Mouse (Mus musculus) B cell, adult 2 months (primary cell): ENCODE data around the gene Cstf1.

Experiments
- DNase-seq, 2 experiments: peaks; one replicate each; pipeline ENCODE4 v3.0.0; 2022

Cstf1 gene

GRCm38 (mm10) chr2:172376999-172377515, 6.6 kb downstream of the Cstf1 start:
- DNase-seq: no peak

DNA sequence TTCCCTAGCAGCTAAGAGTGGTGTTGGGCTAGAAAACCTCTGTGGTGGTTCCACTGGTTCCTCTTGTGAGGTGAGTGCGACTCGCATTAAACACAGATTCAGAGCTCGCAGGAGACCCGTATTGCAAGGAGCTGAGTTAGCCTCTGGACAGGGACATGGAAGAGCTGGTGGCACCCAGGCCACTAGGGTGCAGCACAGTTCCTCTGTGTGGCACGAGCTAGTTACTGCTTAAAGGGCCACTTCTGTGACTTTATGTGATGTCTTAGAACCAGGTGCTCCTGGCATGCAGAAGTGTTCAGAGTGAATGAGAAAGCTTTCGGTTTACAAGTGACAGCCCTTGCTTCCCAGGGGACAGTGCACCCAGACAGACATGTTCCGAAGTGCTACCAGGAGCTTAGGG, 7.9 kb downstream of the Cstf1 start:
- DNase-seq: peak; percentile 82

DNA sequence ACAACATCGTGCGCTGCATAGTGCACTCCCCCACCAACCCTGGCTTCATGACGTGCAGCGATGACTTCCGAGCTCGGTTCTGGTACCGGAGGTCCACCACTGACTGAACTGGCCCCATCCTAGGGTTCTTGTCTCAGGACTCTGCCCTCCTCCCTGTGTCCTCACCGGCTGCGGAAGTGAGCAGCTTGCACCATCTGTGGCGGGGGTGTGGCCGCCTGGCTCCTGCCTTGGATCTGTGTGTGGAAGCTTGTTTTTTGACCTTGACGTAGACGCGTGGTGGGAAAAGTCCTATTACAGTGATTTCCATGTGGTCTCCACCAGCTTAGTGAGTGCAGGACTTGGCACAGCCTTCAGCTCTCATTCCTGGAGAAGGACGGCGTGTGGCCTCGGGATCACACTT, 10.0 kb downstream of the Cstf1 start:
- DNase-seq: no peak

- no peak for DNase-seq
These were observed 10.9 kb downstream of the Cstf1 start for GRCm38 (mm10) chr2:172381341-172381740.

DNA sequence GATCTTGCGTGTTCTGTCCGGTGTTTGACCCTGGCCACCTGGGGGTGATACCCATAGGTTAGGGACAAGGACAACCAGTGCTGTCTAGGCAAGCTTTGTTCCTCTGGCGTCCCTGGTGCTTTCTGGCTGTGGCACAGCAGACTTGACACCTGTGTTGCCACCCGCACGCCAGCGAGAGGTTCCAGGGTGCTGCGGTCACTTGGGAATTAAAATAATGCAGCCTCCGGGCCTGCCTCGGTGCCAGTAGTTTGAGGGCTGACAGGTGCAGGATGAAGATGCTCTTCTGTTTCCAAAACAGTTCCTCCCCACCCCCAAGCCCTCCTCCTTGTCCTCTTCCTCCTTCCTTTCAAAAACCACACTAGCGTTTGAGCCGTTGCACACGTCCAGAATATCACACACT, 11.4 kb downstream of the Cstf1 start:
- DNase-seq: peak; percentile 22 to 23

GRCm38 (mm10) chr2:172384715-172385114, 14.2 kb downstream of the Cstf1 start:
- no peak for DNase-seq

DNA sequence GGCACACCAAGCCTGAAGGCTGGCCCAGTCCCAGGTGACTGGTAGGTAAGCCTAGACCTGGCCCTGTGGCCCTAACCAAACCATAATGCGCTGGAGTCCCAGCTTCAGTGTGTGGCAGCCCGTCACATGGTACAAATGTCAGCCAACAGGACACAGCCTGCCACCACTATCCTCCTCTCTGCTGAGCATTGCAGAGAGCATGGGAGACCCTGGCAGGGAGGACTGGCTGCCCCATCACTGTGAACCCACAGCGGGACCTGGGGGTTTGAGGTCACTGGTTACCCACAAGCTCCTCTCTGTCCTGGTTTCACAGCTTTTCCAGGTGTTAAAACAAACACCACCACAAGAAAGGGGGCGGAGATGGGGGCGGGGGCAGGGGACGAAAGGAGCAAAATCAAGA, 19.9 kb downstream of the Cstf1 start:
- DNase-seq: no peak

- no peak for DNase-seq
These were observed 21.6 kb downstream of the Cstf1 start for GRCm38 (mm10) chr2:172392041-172392521.

DNA sequence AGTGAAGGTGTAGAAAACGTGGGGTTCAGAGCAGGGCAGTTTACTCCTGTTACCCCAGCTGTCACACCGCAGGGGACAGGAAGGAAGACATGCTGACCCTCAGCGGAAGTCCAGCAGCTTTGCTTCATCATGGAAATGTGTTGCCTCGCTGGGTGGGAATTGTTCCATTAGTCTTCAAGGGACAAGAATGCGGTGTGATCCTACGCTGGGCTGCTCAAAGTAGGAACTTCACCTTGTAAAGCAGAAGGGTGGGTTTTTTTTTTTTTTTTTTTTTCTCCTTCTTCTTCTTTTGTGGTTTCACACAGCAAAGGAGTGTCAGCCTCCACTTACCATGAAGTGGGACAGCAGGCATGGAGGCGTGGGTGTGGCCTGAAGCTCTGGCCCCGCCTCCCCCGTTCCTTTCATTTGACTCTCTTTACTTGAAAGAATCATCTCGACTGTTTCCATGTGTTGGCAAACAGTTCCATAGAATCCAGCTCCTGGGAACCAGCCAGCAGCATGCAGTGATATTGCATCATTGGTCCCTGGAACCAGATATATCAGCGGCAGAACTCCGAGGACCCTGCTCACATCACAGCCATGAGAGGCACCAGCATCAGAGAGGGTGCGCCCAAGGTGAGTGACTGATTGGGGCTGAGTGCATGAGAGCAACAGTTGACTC, 23.0 kb downstream of the Cstf1 start, which contains the start of gene Cass4:
TSS of gene Cass4 (plus strand) at position 404 of the 661 bp plus-strand sequence.
- DNase-seq: peak; percentile 80 to 83

GRCm38 (mm10) chr2:172394052-172394392, 23.5 kb downstream of the Cstf1 start:
- no peak for DNase-seq

DNA sequence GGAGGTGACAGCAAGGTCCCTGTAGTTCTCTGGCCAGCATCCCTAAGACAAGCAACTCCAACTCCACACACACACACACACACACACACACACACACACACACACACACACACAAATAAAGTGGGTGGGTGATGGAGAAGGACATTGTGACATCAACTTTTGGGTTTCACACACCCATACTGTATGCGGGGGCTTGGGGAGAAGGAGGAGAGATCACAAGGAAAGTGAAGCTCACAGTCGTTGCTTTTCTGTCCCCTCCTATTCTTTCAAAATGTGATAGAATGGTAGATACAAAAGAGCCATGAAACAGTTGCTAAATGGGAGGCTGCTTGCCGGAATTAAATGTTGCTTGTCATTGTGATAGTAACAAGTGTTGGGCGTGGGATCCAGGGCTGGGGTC, 24.2 kb downstream of the Cstf1 start:
- DNase-seq: no peak

- DNase-seq: no peak
These were observed 25.5 kb downstream of the Cstf1 start for GRCm38 (mm10) chr2:172395961-172396360.

GRCm38 (mm10) chr2:172399901-172400300, 29.4 kb downstream of the Cstf1 start:
- peak; percentile 69 to 78 for DNase-seq

- DNase-seq: peak; percentile 75 to 84
These were observed 30.8 kb downstream of the Cstf1 start for GRCm38 (mm10) chr2:172401116-172401825.

- DNase-seq: no peak
These were observed 33.8 kb downstream of the Cstf1 start for GRCm38 (mm10) chr2:172404239-172404638.

GRCm38 (mm10) chr2:172405011-172405410, 34.5 kb downstream of the Cstf1 start:
- no peak for DNase-seq

- no peak for DNase-seq
These were observed 35.7 kb downstream of the Cstf1 start for GRCm38 (mm10) chr2:172406173-172406572.

DNA sequence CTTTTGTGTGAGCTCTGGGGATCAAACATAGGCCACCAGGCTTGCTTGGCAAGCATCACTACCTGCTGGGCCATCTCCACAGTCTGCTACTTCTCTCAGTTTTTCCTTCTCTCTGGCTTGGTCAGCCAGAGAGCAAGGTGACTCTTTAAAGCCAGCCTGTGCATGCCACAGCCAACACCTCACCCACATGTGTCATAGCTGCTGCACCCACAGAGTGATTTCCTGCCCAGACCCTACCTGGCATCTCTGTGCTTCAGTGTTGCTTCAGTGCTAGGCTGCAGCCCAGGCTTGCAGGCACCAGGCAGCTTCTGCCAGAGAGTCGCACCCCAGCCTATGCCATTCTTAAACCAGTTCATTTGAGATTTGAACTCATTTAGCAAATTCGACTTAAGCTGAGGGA, 37.0 kb downstream of the Cstf1 start:
- no peak for DNase-seq

DNA sequence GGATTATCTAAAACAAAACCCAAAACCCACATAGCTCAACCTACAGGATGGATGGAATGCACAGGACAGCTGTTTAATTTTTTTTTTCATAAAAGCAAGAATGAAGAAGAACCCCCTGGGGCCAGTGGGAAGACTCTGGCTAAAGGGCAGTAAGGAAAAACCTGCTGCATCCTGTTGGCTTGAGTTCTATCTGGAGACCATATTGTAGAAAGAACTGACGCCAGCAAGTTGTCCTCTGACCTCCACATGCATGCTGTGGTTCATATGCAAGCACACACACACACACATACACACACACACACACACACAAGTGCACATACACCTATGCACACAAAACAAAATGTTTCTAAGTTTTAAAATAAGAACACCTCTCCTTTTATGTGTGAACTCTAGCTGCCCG, 40.2 kb downstream of the Cstf1 start:
- DNase-seq: no peak

DNA sequence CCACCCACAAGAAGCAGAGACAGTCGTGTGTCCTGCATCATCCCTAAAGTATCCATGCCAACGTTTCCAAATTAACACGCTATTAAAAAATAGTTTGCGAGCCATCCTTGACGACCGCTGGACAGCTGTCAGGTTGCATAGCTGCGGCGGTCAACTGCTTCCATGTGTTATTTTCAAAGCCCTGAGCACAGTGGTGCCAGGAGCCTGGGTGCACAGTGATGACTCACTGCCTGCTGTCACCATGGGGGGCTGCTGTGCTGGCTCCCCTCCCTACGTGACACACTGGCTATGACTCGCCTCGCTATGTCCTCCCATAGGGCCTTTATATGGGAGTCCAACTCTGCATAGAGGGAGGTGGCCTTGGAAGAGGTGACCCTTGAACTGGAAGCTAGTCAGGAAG, 40.6 kb downstream of the Cstf1 start:
- no peak for DNase-seq

GRCm38 (mm10) chr2:172412454-172412853, 42.0 kb downstream of the Cstf1 start:
- DNase-seq: peak; percentile 31 to 32

- DNase-seq: no peak
These were observed 42.8 kb downstream of the Cstf1 start for GRCm38 (mm10) chr2:172413273-172413672.

DNA sequence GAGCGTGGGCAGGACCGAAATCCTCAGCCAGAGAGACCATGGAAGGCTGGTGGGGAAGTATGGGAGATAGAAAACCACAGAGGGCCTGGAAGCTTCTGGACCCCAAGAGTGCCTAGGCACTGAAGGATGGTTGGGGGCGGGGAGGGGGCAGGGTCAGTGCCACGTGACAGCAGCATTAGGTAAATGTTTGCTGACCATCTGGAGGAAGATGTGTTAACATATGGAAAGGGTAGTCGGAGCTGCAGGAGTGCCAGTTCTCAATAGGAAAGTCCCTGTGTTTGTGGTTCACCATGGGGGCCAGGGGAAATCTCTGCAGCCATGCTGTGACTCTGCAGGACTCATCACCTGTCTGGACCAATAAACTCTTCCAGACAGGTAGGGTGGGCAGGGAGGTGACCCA, 43.4 kb downstream of the Cstf1 start:
- no peak for DNase-seq

DNA sequence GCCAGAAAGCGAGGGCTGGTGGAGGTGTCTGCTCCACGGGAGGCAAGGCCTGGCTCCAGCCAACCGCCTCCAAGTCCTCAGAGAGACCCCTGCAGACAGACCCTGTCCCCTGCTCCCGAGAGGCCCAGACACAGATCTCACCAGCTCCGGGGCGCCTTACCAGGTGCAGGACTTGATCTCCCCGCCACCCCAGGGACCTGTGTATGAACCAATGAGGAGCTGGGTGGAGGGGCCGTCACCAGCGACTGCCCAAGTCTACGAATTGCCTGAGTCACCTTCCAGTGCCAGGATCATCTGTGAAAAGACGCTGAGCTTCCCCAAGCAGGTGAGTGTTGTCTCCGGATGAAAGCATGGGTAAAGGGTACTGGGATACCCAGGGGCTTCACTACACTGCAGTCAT, 45.7 kb downstream of the Cstf1 start:
- no peak for DNase-seq
